Mouse (Mus musculus) CH12.LX (cell line): ENCODE measurements around the gene Ddi2. TPM values are rescaled to one million over a fixed set of nuclear protein-coding genes. Genes with fewer than 3 reads are reported as not detected.

Source experiments
- DNase-seq: peaks from one replicate; pipeline ENCODE4 v3.0.0-alpha.2; 2013; ENCODE audit errors: extremely low read depth
- H3K27ac ChIP-seq: 2 replicates; pipeline ENCODE4 v1.5.1; 2012; ENCODE audit warnings: low read depth, mild to moderate bottlenecking, control low read depth, moderate library complexity; ENCODE audit not compliant: insufficient read depth
- H3K27me3 ChIP-seq: replicated peaks from 2 replicates; pipeline ENCODE3; 2012; ENCODE audit warnings: inconsistent platforms
- H3K36me3 ChIP-seq, 2 experiments: replicated peaks in 1 of 2; 2 replicates each; pipeline versions ENCODE3 to v1.6.1; 2012; ENCODE audit warnings: inconsistent platforms in 1 of 2, low read length in 1 of 2, mild to moderate bottlenecking in 1 of 2, mixed read lengths in 1 of 2, moderate library complexity in 1 of 2; ENCODE audit not compliant: control insufficient read depth in 1 of 2, insufficient read depth in 1 of 2
- H3K4me1 ChIP-seq, 2 experiments: 2 replicates each; pipeline ENCODE4 v1.6.1; 2012; ENCODE audit warnings: inconsistent platforms in 1 of 2, moderate library complexity in 1 of 2; ENCODE audit not compliant: insufficient read depth in 2 of 2, control insufficient read depth in 1 of 2
- H3K4me2 ChIP-seq: 2 replicates; pipeline ENCODE4 v1.6.1; 2012; ENCODE audit warnings: low read depth, mild to moderate bottlenecking, control low read depth; ENCODE audit not compliant: poor library complexity, insufficient read depth, severe bottlenecking
- H3K4me3 ChIP-seq, 3 experiments: fragments of 150-350 bp in 1 of 3; sonication (generic) in 1 of 3; replicated peaks in 1 of 3; 2 replicates each; pipeline versions ENCODE3 to v1.5.1; 2011 to 2012; ENCODE audit warnings: low read depth in 2 of 3, low read length in 2 of 3, mild to moderate bottlenecking in 2 of 3, moderate library complexity in 2 of 3, control low read depth in 1 of 3, improper control_type of control experiment in 1 of 3, inconsistent platforms in 1 of 3, mixed read lengths in 1 of 3; ENCODE audit not compliant: poor library complexity in 1 of 3
- H3K79me2 ChIP-seq: replicated peaks from 2 replicates; pipeline ENCODE4 v1.6.1; 2012; ENCODE audit warnings: mild to moderate bottlenecking, moderate library complexity; ENCODE audit not compliant: control insufficient read depth, poor library complexity, insufficient read depth, severe bottlenecking; ENCODE audit errors: extremely low read depth
- H3K9ac ChIP-seq: 2 replicates; pipeline ENCODE4 v1.6.1; 2012; ENCODE audit warnings: low read depth, mild to moderate bottlenecking, control low read depth, moderate library complexity; ENCODE audit not compliant: insufficient read depth
- H3K9me3 ChIP-seq: replicated peaks from 2 replicates; pipeline ENCODE3; 2012; ENCODE audit warnings: low read length, inconsistent platforms, mixed read lengths
- BHLHE40 ChIP-seq: IDR thresholded peaks from 2 replicates; pipeline ENCODE4 v1.6.1; 2011; ENCODE audit warnings: mild to moderate bottlenecking, low read depth, low read length, improper control_type of control experiment
- CHD1 ChIP-seq: IDR thresholded peaks from 2 replicates; pipeline ENCODE4 v1.6.1; 2012; ENCODE audit warnings: low read depth, low read length, improper control_type of control experiment, inconsistent platforms
- CHD2 ChIP-seq: IDR thresholded peaks from 2 replicates; pipeline ENCODE4 v1.6.1; 2011; ENCODE audit warnings: low read length, improper control_type of control experiment
- E2F4 ChIP-seq: IDR thresholded peaks from 2 replicates; pipeline ENCODE4 v1.6.1; 2011; ENCODE audit warnings: low read depth, low read length, improper control_type of control experiment; ENCODE audit not compliant: insufficient replicate concordance
- EP300 ChIP-seq: IDR thresholded peaks from 2 replicates; pipeline ENCODE4 v1.6.1; 2011; ENCODE audit warnings: low read length, improper control_type of control experiment
- ETS1 ChIP-seq: conservative IDR thresholded peaks from 2 replicates; pipeline ENCODE4 v1.6.1; 2012; ENCODE audit warnings: low read depth, mild to moderate bottlenecking, inconsistent platforms, low read length, improper control_type of control experiment, moderate library complexity
- GABPA ChIP-seq: IDR thresholded peaks from 2 replicates; pipeline ENCODE4 v1.6.1; 2012; ENCODE audit warnings: low read depth, low read length, improper control_type of control experiment, inconsistent platforms; ENCODE audit not compliant: insufficient replicate concordance
- KAT2A ChIP-seq: IDR thresholded peaks from 2 replicates; pipeline ENCODE4 v1.6.1; 2012; ENCODE audit warnings: low read length, improper control_type of control experiment, inconsistent platforms; ENCODE audit not compliant: insufficient replicate concordance
- MAX ChIP-seq: IDR thresholded peaks from 2 replicates; pipeline ENCODE4 v1.6.1; 2011; ENCODE audit warnings: low read length, improper control_type of control experiment
- MAZ ChIP-seq: IDR thresholded peaks from 2 replicates; pipeline ENCODE4 v1.6.1; 2012; ENCODE audit warnings: low read depth, mild to moderate bottlenecking, inconsistent platforms, low read length, improper control_type of control experiment, moderate library complexity
- MEF2A ChIP-seq: IDR thresholded peaks from 2 replicates; pipeline ENCODE4 v1.6.1; 2014; ENCODE audit warnings: low read depth, mild to moderate bottlenecking, inconsistent platforms, low read length, improper control_type of control experiment, borderline replicate concordance
- MXI1 ChIP-seq: IDR thresholded peaks from 2 replicates; pipeline ENCODE4 v1.6.1; 2011; ENCODE audit warnings: mild to moderate bottlenecking, low read depth, low read length, improper control_type of control experiment
- MYC ChIP-seq: IDR thresholded peaks from 2 replicates; pipeline ENCODE4 v1.6.1; 2011; ENCODE audit warnings: low read depth, mild to moderate bottlenecking, improper control_type of control experiment, low read length
- NRF1 ChIP-seq: IDR thresholded peaks from 2 replicates; pipeline ENCODE4 v1.6.1; 2014; ENCODE audit warnings: low read depth, mild to moderate bottlenecking, inconsistent platforms, low read length, improper control_type of control experiment, moderate library complexity
- POLR2A ChIP-seq: IDR thresholded peaks from 2 replicates; pipeline ENCODE4 v1.6.1; 2011; ENCODE audit warnings: low read depth, mild to moderate bottlenecking, improper control_type of control experiment, low read length
- POLR2AphosphoS2 ChIP-seq: IDR thresholded peaks from 2 replicates; pipeline ENCODE4 v1.6.1; 2011; ENCODE audit warnings: low read depth, low read length, improper control_type of control experiment
- RAD21 ChIP-seq: IDR thresholded peaks from 2 replicates; pipeline ENCODE4 v1.6.1; 2011; ENCODE audit warnings: low read depth, mild to moderate bottlenecking, low read length, improper control_type of control experiment, moderate library complexity
- RCOR1 ChIP-seq: conservative IDR thresholded peaks from 2 replicates; pipeline ENCODE4 v1.6.1; 2012; ENCODE audit warnings: low read depth, mild to moderate bottlenecking, inconsistent platforms, low read length, improper control_type of control experiment
- SIN3A ChIP-seq: IDR thresholded peaks from 2 replicates; pipeline ENCODE4 v1.6.1; 2012; ENCODE audit warnings: low read length, improper control_type of control experiment, inconsistent platforms
- TCF12 ChIP-seq: IDR thresholded peaks from 2 replicates; pipeline ENCODE4 v1.6.1; 2014; ENCODE audit warnings: low read depth, mild to moderate bottlenecking, inconsistent platforms, low read length, improper control_type of control experiment
- USF1 ChIP-seq: IDR thresholded peaks from 2 replicates; pipeline ENCODE4 v1.6.1; 2014; ENCODE audit warnings: low read depth, mild to moderate bottlenecking, inconsistent platforms, low read length, improper control_type of control experiment
- USF2 ChIP-seq: conservative IDR thresholded peaks from 2 replicates; pipeline ENCODE4 v1.6.1; 2011; ENCODE audit warnings: low read depth, low read length, improper control_type of control experiment
- ZKSCAN1 ChIP-seq: IDR thresholded peaks from 2 replicates; pipeline ENCODE4 v1.6.1; 2012; ENCODE audit warnings: low read depth, inconsistent platforms, low read length, improper control_type of control experiment, borderline replicate concordance
- dilution Hi-C: fragments of 300-500 bp; cut with MboI; formaldehyde crosslinking; loops from 2 replicates; pipeline ENCODE4 v1.14.3; 2020; ENCODE audit warnings: low sequenced_read_pairs; ENCODE audit not compliant: extremely low pct_unique_long_range_greater_than_20kb, extremely low pct_ligation_motif_present
- in situ Hi-C: fragments of 300-500 bp; cut with MboI; formaldehyde crosslinking; loops from 3 replicates; pipeline ENCODE4 v1.14.3; 2019; ENCODE audit warnings: low sequenced_read_pairs, low pct_ligation_motif_present, low pct_unique_long_range_greater_than_20kb, mixed read lengths
- polyA plus RNA-seq: library from polyadenylated mRNA; unstranded; fragments of >175 nt; gene quantifications from 2 replicates; pipeline ENCODE4 v1.2.1, GENCODE M21; 2012; ENCODE audit warnings: low read depth; ENCODE audit not compliant: insufficient read length
- total RNA-seq, 2 experiments: library from RNA; depleted of rRNA; stranded (reverse); fragments of 300-350 nt in 1 of 2; fragments of >200 nt in 1 of 2; gene quantifications; 2 replicates each; pipeline ENCODE4 v1.2.3; 2012 to 2014

Ddi2 gene
- total and polyA plus RNA-seq, 3 experiments: 18.0 to 37.3 (median 19.9) TPM

DNA sequence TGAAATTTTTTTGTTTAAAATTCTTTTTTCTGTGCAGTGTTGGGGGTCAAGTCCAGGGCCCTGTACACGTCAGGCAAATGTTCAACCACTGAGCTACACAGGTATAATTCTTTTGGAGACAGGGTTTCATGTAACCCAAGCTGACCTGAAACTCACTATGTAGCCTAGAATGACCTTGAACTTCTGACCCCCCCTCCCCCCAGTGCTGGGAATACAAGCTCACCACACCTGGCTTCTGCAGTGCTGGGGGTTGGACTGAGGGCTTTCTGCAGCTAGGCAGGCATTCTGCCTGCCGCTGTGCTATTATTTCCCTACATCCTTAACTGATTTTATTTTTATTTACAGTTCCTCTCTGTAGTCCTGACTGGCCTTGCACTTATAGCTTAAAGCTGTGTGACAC, 44.2 kb downstream of the Ddi2 start:
- H3K36me3 ChIP-seq: peaks cover 13 to 44% of the 10 kb centered on the region in 2 experiments
- H3K9ac ChIP-seq: no peak overlapping the region
- no peak overlapping the region for H3K27ac ChIP-seq
- H3K9me3 ChIP-seq: no peaks in the 10 kb centered on the region
- DNase-seq: no peak
- H3K4me2 ChIP-seq: no peak overlapping the region
- H3K27me3 ChIP-seq: no peaks in the 10 kb centered on the region
- TF ChIP-seq POLR2AphosphoS2 (no peak), CHD1 (no peak), MAX (no peak)
- in situ Hi-C loops: no loop called here
- no peak overlapping the region for H3K4me3 ChIP-seq
- H3K79me2 ChIP-seq: no peaks in the 10 kb centered on the region
- dilution Hi-C loops: no loop called here
- peaks cover 13 to 28% of the 10 kb centered on the region in 2 experiments for H3K4me1 ChIP-seq

DNA sequence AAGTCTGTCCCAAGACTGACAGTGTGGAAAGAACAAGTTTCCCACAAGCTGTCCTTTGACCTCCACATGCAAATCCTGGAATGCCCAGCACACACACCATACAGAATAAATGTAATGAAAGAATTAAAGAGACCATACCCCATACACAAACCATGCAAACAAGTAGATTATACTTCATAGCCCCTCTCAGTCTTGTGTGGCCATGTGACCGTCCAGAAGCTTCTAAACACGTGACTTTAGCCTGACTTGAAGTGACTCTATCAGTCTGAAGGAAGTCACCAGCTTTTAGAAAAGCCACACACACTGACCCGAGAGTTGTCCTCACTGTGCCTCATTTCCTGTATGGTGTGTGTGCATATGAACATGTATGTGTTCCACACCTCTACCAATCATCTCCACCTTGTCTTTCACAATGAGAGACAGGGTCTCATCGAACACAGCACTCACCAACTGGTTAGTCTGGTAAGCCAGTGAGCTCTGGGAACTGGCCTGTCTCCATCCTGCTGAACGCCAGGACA, 46.7 kb downstream of the Ddi2 start:
- Histone ChIP-seq H3K79me2 (no peaks in the 10 kb centered on the region), H3K27ac (no peak overlapping the region), H3K4me2 (no peak overlapping the region), H3K4me1 (peaks cover 13 to 24% of the 10 kb centered on the region in 2 experiments), H3K27me3 (no peaks in the 10 kb centered on the region), H3K9me3 (no peaks in the 10 kb centered on the region), H3K9ac (no peak overlapping the region), H3K4me3 (no peak overlapping the region), H3K36me3 (peaks cover 0 to 20% of the 10 kb centered on the region in 2 experiments)
- in situ Hi-C loops: no loop called here
- no peak for DNase-seq
- TF ChIP-seq KAT2A (no peak), MAZ (no peak), E2F4 (no peak), MYC (no peak), ZKSCAN1 (no peak), MXI1 (no peak; the same call in 1 of the 2 replicates), ETS1 (no peak), NRF1 (no peak), RCOR1 (no peak), MAX (peak; percentile 53), TCF12 (no peak), EP300 (0 out of 2 replicates have a peak, but pooled peaks have one; percentile 11), BHLHE40 (peak; percentile 64; the same call in 1 of the 2 replicates), POLR2AphosphoS2 (peak; percentile 48; the same call in 1 of the 2 replicates), RAD21 (no peak), MEF2A (no peak), GABPA (no peak), SIN3A (no peak), USF2 (peak; percentile 53; the same call in 1 of the 2 replicates), USF1 (peak; percentile 40), POLR2A (no peak), CHD2 (no peak)
- dilution Hi-C loops: no loop called here
